Mouse (Mus musculus) erythroblast, embryonic 14.5 days (primary cell): ENCODE results near the gene Parp16.

ENCODE experiments used
- GATA1 ChIP-seq: IDR thresholded peaks from 2 replicates; pipeline ENCODE4 v1.6.1; 2012; ENCODE audit warnings: low read length, inconsistent platforms, mixed read lengths
- TAL1 ChIP-seq: IDR thresholded peaks from 3 replicates; pipeline ENCODE4 v1.6.1; 2012; ENCODE audit warnings: low read length, inconsistent platforms, mixed read lengths

DNA sequence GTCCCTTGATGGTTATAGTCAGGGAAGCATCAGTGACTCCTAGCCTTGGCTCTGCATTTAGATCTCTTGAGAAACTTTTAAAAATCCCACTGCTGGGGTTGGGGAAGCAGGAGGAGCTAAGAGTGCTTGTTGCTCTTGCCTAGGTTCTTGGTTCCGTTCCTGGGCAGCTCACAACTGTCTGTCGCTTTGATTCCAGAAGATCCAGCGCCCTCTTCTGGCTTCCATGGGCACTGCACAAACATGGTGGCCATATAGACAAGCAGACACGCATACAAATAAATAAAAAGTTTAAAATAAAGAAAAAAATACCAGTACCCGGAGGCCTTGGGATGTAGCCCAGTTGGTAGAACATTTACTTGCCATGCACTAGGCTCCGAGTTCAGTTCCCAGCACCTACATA, 35.1 kb downstream of the Parp16 start:
- TF ChIP-seq GATA1 (no peak), TAL1 (no peak)
